Mouse (Mus musculus) liver, adult 2 months (tissue): ENCODE results near the gene Bloc1s4. TPM values are rescaled to one million over a fixed set of nuclear protein-coding genes. Genes with fewer than 3 reads are reported as not detected.

ENCODE experiments used
- DNase-seq: peaks from one replicate; pipeline ENCODE4 v3.0.0-alpha.2; 2011; ENCODE audit warnings: low read depth, low spot score; ENCODE audit errors: extremely low read depth
- H3K27ac ChIP-seq: fragments of 200-500 bp; replicated peaks from 2 replicates; pipeline ENCODE4 v1.5.1; 2012; ENCODE audit warnings: low read depth, mild to moderate bottlenecking, control low read depth, inconsistent platforms, low read length; ENCODE audit not compliant: insufficient read depth
- H3K27me3 ChIP-seq: fragments of 200-500 bp; 2 replicates; pipeline ENCODE4 v1.6.1; 2012; ENCODE audit warnings: mild to moderate bottlenecking, moderate library complexity, low read length, inconsistent platforms; ENCODE audit not compliant: control insufficient read depth, insufficient read depth
- H3K36me3 ChIP-seq: fragments of 200-500 bp; 2 replicates; pipeline ENCODE4 v1.6.1; 2012; ENCODE audit warnings: low read length, inconsistent platforms; ENCODE audit not compliant: control insufficient read depth, insufficient read depth
- H3K4me1 ChIP-seq: fragments of 200-500 bp; 2 replicates; pipeline ENCODE4 v1.6.1; 2011; ENCODE audit warnings: low read length; ENCODE audit not compliant: control insufficient read depth, insufficient read depth
- H3K4me3 ChIP-seq: fragments of 200-500 bp; 2 replicates; pipeline ENCODE4 v1.5.1; 2011; ENCODE audit warnings: low read depth, mild to moderate bottlenecking, control low read depth, low read length, moderate library complexity; ENCODE audit not compliant: insufficient read depth
- H3K79me2 ChIP-seq: fragments of 200-500 bp; 2 replicates; pipeline ENCODE4 v1.6.1; 2012; ENCODE audit warnings: inconsistent platforms, mild to moderate bottlenecking, low read length, moderate library complexity; ENCODE audit not compliant: control insufficient read depth, insufficient read depth
- H3K9ac ChIP-seq: fragments of 200-500 bp; 2 replicates; pipeline ENCODE4 v1.6.1; 2012; ENCODE audit warnings: low read depth, mild to moderate bottlenecking, control low read depth, inconsistent platforms, low read length
- CTCF ChIP-seq: fragments of 200-500 bp; IDR thresholded peaks from 2 replicates; pipeline ENCODE4 v1.5.1; 2011; ENCODE audit warnings: low read depth, low read length, control low read depth
- POLR2A ChIP-seq: fragments of 200-500 bp; IDR thresholded peaks from 2 replicates; pipeline ENCODE4 v1.6.1; 2011; ENCODE audit warnings: low read length, control low read depth; ENCODE audit not compliant: insufficient read depth; ENCODE audit errors: extremely low read depth
- WGBS: fragments of 180-500 bp; shearing (Covaris S2); methylation state at CpG from one replicate; pipeline ENCODE4 v1.1.7; 2018; 5-methylcytosine and 5-hydroxymethylcytosine counted together
- polyA plus RNA-seq: library from polyadenylated mRNA; depleted of rRNA; stranded (reverse); fragments of >200 nt; gene quantifications from 2 replicates; pipeline ENCODE4 v1.2.3, GENCODE M21; 2012
- total RNA-seq: library from RNA; depleted of rRNA; stranded (reverse); fragments of >200 nt; gene quantifications from 2 replicates; pipeline ENCODE4 v1.2.3, GENCODE M21; 2014

The Bloc1s4 gene
- total and polyA plus RNA-seq, 2 experiments, result 12.9 to 19.4 TPM

GRCm38 (mm10) chr5:36725861-36726260, 22.6 kb downstream of the Bloc1s4 start:
- H3K9ac ChIP-seq, result peak overlapping the region; percentile 60
- no peaks in the 10 kb centered on the region for H3K36me3 ChIP-seq
- H3K27ac ChIP-seq, result peak overlapping the region; percentile 90
- no peaks in the 10 kb centered on the region for H3K27me3 ChIP-seq
- DNase-seq, result peak; percentile 68
- 31% methylated on average over 12 of the region's 12 CpGs for WGBS
- no peaks in the 10 kb centered on the region for H3K79me2 ChIP-seq
- H3K4me3 ChIP-seq, result peak overlapping the region; percentile 46
- peaks cover 29% of the 10 kb centered on the region for H3K4me1 ChIP-seq
- no peak for TF ChIP-seq CTCF
- TF ChIP-seq POLR2A, result no peak

DNA sequence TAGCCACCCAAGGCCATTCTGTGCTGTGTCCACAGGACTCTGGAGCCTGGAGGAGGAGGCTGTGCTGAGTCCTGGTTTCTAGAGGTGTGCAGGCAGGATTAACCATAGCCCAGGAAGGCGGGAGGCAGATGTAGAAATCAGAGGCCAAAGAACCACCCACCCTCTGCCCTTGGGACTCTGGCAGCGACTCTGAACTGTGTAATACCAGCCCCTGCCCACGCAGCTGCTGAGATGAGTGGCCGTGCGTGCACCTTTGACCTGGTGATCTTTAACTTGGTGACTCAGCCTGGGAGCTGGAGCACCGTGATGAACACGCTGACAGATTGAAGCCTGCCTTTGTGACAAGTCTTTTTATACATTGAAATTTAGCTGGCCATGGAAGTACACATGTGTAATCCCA, 24.2 kb downstream of the Bloc1s4 start:
- Histone ChIP-seq H3K36me3 (no peaks in the 10 kb centered on the region), H3K27me3 (no peaks in the 10 kb centered on the region), H3K4me1 (peaks cover 23% of the 10 kb centered on the region), H3K9ac (no peak overlapping the region), H3K4me3 (no peak overlapping the region), H3K79me2 (no peaks in the 10 kb centered on the region), H3K27ac (peak overlapping the region; percentile 68)
- WGBS, result 15% methylated on average over 7 of the region's 7 CpGs
- DNase-seq, result peak; percentile 98
- TF ChIP-seq POLR2A (no peak), CTCF (no peak)

- peaks cover 16% of the 10 kb centered on the region for H3K4me1 ChIP-seq
- 92% methylated on average over 9 of the region's 9 CpGs for WGBS
Observed at GRCm38 (mm10) chr5:36723356-36723755, 25.1 kb downstream of the Bloc1s4 start.

DNA sequence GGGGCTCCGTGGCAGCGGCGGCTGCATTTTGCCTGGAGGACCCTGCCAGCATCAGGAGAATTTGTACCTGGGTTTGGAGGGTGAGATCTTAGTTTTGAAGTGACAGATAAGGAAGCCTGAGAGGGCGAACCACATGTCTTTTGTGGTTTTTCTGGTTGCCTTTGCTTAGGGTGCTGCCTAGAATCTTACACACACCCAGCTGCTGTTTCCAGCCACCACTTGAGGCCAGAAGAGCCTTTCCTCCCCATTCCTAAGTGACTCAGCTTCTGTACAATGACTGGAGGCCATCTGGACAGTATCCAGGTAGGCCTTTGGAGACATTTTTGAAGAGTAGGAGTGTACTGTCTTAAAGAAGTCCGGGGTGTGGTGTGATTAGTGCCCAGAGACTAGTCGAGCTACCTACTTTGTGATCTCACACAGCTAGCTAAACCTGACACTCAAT, 26.0 kb downstream of the Bloc1s4 start:
- no peak overlapping the region for H3K27ac ChIP-seq
- no peak for DNase-seq
- H3K79me2 ChIP-seq, result no peaks in the 10 kb centered on the region
- H3K4me1 ChIP-seq, result peaks cover 8% of the 10 kb centered on the region
- H3K27me3 ChIP-seq, result no peaks in the 10 kb centered on the region
- TF ChIP-seq CTCF, result no peak
- TF ChIP-seq POLR2A, result no peak
- H3K36me3 ChIP-seq, result no peaks in the 10 kb centered on the region
- no peak overlapping the region for H3K9ac ChIP-seq
- 87% methylated on average over 6 of the region's 6 CpGs for WGBS
- no peak overlapping the region for H3K4me3 ChIP-seq

More at GRCm38 (mm10) chr5:36723356-36723755, 25.1 kb downstream of the Bloc1s4 start:
- Histone ChIP-seq H3K27ac (peak overlapping the region; percentile 68), H3K9ac (no peak overlapping the region), H3K36me3 (no peaks in the 10 kb centered on the region), H3K4me3 (no peak overlapping the region), H3K27me3 (no peaks in the 10 kb centered on the region), H3K79me2 (no peaks in the 10 kb centered on the region)
- DNase-seq, result no peak
- no peak for TF ChIP-seq CTCF

GRCm38 (mm10) chr5:36720710-36721375, 27.6 kb downstream of the Bloc1s4 start:
- no peaks in the 10 kb centered on the region for H3K79me2 ChIP-seq
- WGBS, result 66% methylated on average over 5 of the region's 5 CpGs
- DNase-seq, result no peak
- no peak for TF ChIP-seq POLR2A
- no peak overlapping the region for H3K4me3 ChIP-seq
- H3K27me3 ChIP-seq, result no peaks in the 10 kb centered on the region
- peaks cover 2% of the 10 kb centered on the region; the same call in 1 of the 2 replicates for H3K4me1 ChIP-seq
- H3K27ac ChIP-seq, result peak overlapping the region; percentile 9; the same call in 1 of the 2 replicates
- no peak overlapping the region for H3K9ac ChIP-seq
- no peaks in the 10 kb centered on the region for H3K36me3 ChIP-seq

DNA sequence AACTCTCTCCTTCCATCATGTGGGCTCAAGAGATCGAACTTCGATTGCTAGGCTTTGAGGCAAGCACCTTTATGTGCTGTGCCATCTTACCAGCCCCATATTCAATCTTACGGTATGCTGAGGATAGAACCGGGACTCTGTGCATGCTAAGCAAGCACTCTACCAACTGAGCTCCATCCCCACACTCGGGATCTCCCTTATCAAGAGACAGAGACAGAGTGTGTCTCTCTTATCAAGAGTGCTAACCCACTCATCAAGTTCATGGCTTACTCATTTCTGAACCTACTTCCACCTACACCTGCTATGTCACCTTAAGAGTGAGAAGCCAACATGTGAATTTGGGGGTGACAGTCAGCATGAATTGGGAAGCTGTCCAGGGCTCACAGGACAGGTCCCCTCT, 28.2 kb downstream of the Bloc1s4 start:
- Histone ChIP-seq H3K27ac (no peak overlapping the region), H3K79me2 (no peaks in the 10 kb centered on the region), H3K9ac (no peak overlapping the region), H3K4me1 (peaks cover 2% of the 10 kb centered on the region; the same call in 1 of the 2 replicates), H3K27me3 (no peaks in the 10 kb centered on the region), H3K36me3 (no peaks in the 10 kb centered on the region), H3K4me3 (no peak overlapping the region)
- TF ChIP-seq POLR2A, result no peak
- no peak for TF ChIP-seq CTCF
- DNase-seq, result no peak
- WGBS, result 85% methylated on average over 5 of the region's 5 CpGs
